8 mouse cellular contexts compared by ENCODE assay signal in genomic region chr4:88017452-88018350, GRCm38 (mm10). TPM values are rescaled to one million over a fixed set of nuclear protein-coding genes. Genes with fewer than 3 reads are reported as not detected.
DNase-seq lines count a peak whose midpoint lies in the region; ATAC-seq and TF ChIP-seq lines count a peak whose summit lies in the region.

No protein-coding gene starts in this region.

- H3K27me3 ChIP-seq in intestine, embryonic 14.5 days (replicated peaks; ENCODE audit: control insufficient read depth, insufficient read depth, low read length) = no peaks in the 10 kb centered on the region
- H3K27me3 ChIP-seq in lung, embryonic 16.5 days (ENCODE audit: control insufficient read depth, insufficient read depth, low read depth, low read length) = no peaks in the 10 kb centered on the region
- no peaks in the 10 kb centered on the region for H3K27me3 ChIP-seq in liver, embryonic 11.5 days (replicated peaks; ENCODE audit: control insufficient read depth, insufficient read depth, low read length)

- H3K27ac ChIP-seq in cortical plate, adult 2 months (ENCODE audit: insufficient read depth, low read length) = 0 out of 2 replicates have a peak overlapping the region, but pooled peaks have one; percentile 37
- H3K27ac ChIP-seq in intestine, embryonic 14.5 days (ENCODE audit: low read depth) = no peak overlapping the region
- H3K27ac ChIP-seq in lung, embryonic 16.5 days (ENCODE audit: low read length) = peak overlapping the region; percentile 71
- H3K27ac ChIP-seq in liver, embryonic 11.5 days (ENCODE audit: low read depth, low read length) = no peak overlapping the region

- no peak for TF ChIP-seq POLR2A in cortical plate, adult 2 months (IDR thresholded peaks at IDR 0.05; ENCODE audit: extremely low read depth, insufficient read depth, low read length)

- no peak; the same call in 1 of the 2 replicates for ATAC-seq in intestine, embryonic 14.5 days (replicated peaks; ENCODE audit: low FRiP score, low TSS enrichment, low read depth)
- peak; percentile 67; the same call in 1 of the 2 replicates for ATAC-seq in lung, embryonic 16.5 days (ENCODE audit: low read depth)
- no peak for ATAC-seq in liver, embryonic 11.5 days (replicated peaks; ENCODE audit: low FRiP score)

- peaks cover 5% of the 10 kb centered on the region for H3K4me1 ChIP-seq in cortical plate, adult 2 months (ENCODE audit: control insufficient read depth, insufficient read depth, low read length)
- H3K4me1 ChIP-seq in intestine, embryonic 14.5 days (replicated peaks; ENCODE audit: control insufficient read depth, insufficient read depth, low read length) = peaks cover 30% of the 10 kb centered on the region
- peaks cover 22% of the 10 kb centered on the region for H3K4me1 ChIP-seq in lung, embryonic 16.5 days (replicated peaks; ENCODE audit: control insufficient read depth, insufficient read depth, low read length)
- peaks cover 16% of the 10 kb centered on the region; the same call in 1 of the 2 replicates for H3K4me1 ChIP-seq in liver, embryonic 11.5 days (replicated peaks; ENCODE audit: control insufficient read depth, insufficient read depth, low read length)

- peak overlapping the region; percentile 35 for H3K4me2 ChIP-seq in intestine, embryonic 14.5 days (ENCODE audit: low read length)
- peak overlapping the region; percentile 31 for H3K4me2 ChIP-seq in lung, embryonic 16.5 days (ENCODE audit: low read depth, low read length)
- no peak overlapping the region for H3K4me2 ChIP-seq in liver, embryonic 11.5 days

- H3K4me3 ChIP-seq in cortical plate, adult 2 months (ENCODE audit: insufficient read depth, low read length) = no peak overlapping the region
- no peak overlapping the region for H3K4me3 ChIP-seq in intestine, embryonic 14.5 days (ENCODE audit: low read depth, low read length)
- H3K4me3 ChIP-seq in lung, embryonic 16.5 days (ENCODE audit: low read length) = peak overlapping the region; percentile 3; the same call in 1 of the 2 replicates
- no peak overlapping the region for H3K4me3 ChIP-seq in liver, embryonic 11.5 days (ENCODE audit: low read depth, low read length)

- no peak overlapping the region for H3K9ac ChIP-seq in intestine, embryonic 14.5 days (ENCODE audit: low read length)
- H3K9ac ChIP-seq in lung, embryonic 16.5 days (ENCODE audit: low read length) = no peak overlapping the region
- no peak overlapping the region for H3K9ac ChIP-seq in liver, embryonic 11.5 days (ENCODE audit: low read depth, low read length)

- H3K36me3 ChIP-seq in intestine, embryonic 14.5 days (ENCODE audit: control insufficient read depth, insufficient read depth, low read length) = no peaks in the 10 kb centered on the region
- H3K36me3 ChIP-seq in lung, embryonic 16.5 days (ENCODE audit: control insufficient read depth, insufficient read depth, low read length) = no peaks in the 10 kb centered on the region
- H3K36me3 ChIP-seq in liver, embryonic 11.5 days (ENCODE audit: control insufficient read depth, insufficient read depth, low read length) = no peaks in the 10 kb centered on the region

- WGBS in intestine, embryonic 14.5 days = 27% methylated on average over 18 of the region's 18 CpGs
- WGBS in lung, embryonic 16.5 days = 35% methylated on average over 18 of the region's 18 CpGs
- WGBS in liver, embryonic 11.5 days = 84% methylated on average over 18 of the region's 18 CpGs

- TF ChIP-seq CTCF in cortical plate, adult 2 months (IDR thresholded peaks at IDR 0.05; ENCODE audit: extremely low read depth, insufficient read depth, low read length) = no peak

- peak; percentile 66 for DNase-seq in Muller cell, postnatal 12 days (ENCODE audit: inconsistent ontology term)
- peak; percentile 63 for DNase-seq in intestine, embryonic 14.5 days (ENCODE audit: low spot score)
- DNase-seq in thymus, postnatal 0 days (ENCODE audit: low spot score) = no peak
- DNase-seq in right cerebral cortex, postnatal 25 days = no peak
- no peak for DNase-seq in left cerebral cortex, adult 8-10 months (ENCODE audit: low spot score in 2 of 2)
- DNase-seq in liver, embryonic 11.5 days (ENCODE audit: low spot score) = no peak

- H3K9me3 ChIP-seq in intestine, embryonic 14.5 days (ENCODE audit: control insufficient read depth, low read length) = no peaks in the 10 kb centered on the region
- no peaks in the 10 kb centered on the region for H3K9me3 ChIP-seq in lung, embryonic 16.5 days (ENCODE audit: control insufficient read depth, low read length)
- no peaks in the 10 kb centered on the region for H3K9me3 ChIP-seq in liver, embryonic 11.5 days (ENCODE audit: control insufficient read depth, low read length)

RNA-seq across cellular contexts. Expression of gene Mllt3, which starts 15.5 kb away (rescaled TPM):
- 22.5 and 23.2 TPM in 2 replicates for polyA plus RNA-seq in cortical plate, adult 2 months (2012; rRNA removed)
- 31.5 and 34.4 TPM in 2 replicates for polyA plus RNA-seq in intestine, embryonic 14.5 days (2014; fragmentation: Nextera tagmentation; extraction: Ambion mirVana)
- 43.6 and 45.1 TPM in 2 replicates for polyA plus RNA-seq in lung, embryonic 16.5 days (2015; fragmentation: Nextera tagmentation; extraction: Ambion mirVana)
- 30.0 and 34.7 TPM in 2 replicates for polyA plus RNA-seq in thymus, postnatal 0 days (2015; fragmentation: Nextera tagmentation; extraction: Ambion mirVana)
- total RNA-seq in left cerebral cortex, adult 8-10 months (2022) = 10 to 100 TPM; 35.3 to 39.1 (median 37.0) TPM
- 77.1 and 77.5 TPM in 2 replicates for polyA plus RNA-seq in liver, embryonic 11.5 days (2014; fragmentation: Nextera tagmentation; extraction: Ambion mirVana)

Comparison
In these comparisons a context has a peak if more than half of its experiments do, and no peak if none do; other contexts are left out.
1. DNase-seq: peak in Muller cell, postnatal 12 days (single experiment) and intestine, embryonic 14.5 days (single experiment); none in thymus, postnatal 0 days (single experiment), right cerebral cortex, postnatal 25 days (single experiment), left cerebral cortex, adult 8-10 months (0 of 2) and liver, embryonic 11.5 days (single experiment).
2. H3K27ac ChIP-seq: peak in cortical plate, adult 2 months (single experiment) and lung, embryonic 16.5 days (single experiment); none in intestine, embryonic 14.5 days (single experiment) and liver, embryonic 11.5 days (single experiment).